In the genomic region with DNA sequence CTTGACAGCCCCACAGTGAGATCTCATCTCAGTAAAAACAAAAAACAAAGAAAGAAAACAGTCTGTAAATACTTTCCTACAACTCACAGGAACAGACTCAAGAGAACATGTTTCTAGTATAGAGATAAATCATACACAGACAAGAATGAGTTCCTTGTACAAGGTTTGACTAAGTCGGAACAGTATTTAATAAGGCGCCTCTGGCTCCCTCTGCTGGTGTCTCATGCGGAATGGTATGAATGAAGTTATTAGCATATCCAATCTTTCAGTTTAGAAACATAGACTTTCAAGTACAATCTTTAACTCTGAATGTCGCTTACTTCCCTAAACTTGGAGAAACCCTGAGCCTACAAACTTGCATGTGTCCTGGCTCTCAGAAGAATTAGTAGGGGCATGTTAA, we compare ENCODE assay signal across 8 mouse cellular contexts. TPM values are rescaled to one million over a fixed set of nuclear protein-coding genes. Genes with fewer than 3 reads are reported as not detected.
DNase-seq lines count a peak whose midpoint lies in the region; ATAC-seq and TF ChIP-seq lines count a peak whose summit lies in the region.

No protein-coding gene starts in this region.

- no peaks in the 10 kb centered on the region for H3K4me1 ChIP-seq in intestine, embryonic 14.5 days (replicated peaks; ENCODE audit: control insufficient read depth, insufficient read depth, low read length)
- H3K4me1 ChIP-seq in intestine, embryonic 16.5 days (ENCODE audit: control insufficient read depth, insufficient read depth, low read length) = no peaks in the 10 kb centered on the region
- H3K4me1 ChIP-seq in ES-E14 (ENCODE audit: control insufficient read depth in 2 of 2, insufficient read depth in 2 of 2, low read length in 2 of 2, poor library complexity in 1 of 2) = no peaks in the 10 kb centered on the region
- no peaks in the 10 kb centered on the region for H3K4me1 ChIP-seq in midbrain, postnatal 0 days (ENCODE audit: insufficient read depth, low read length)

- ATAC-seq in intestine, embryonic 14.5 days (replicated peaks; ENCODE audit: low FRiP score, low TSS enrichment, low read depth) = no peak
- ATAC-seq in intestine, embryonic 16.5 days = no peak
- no peak for ATAC-seq in midbrain, postnatal 0 days (ENCODE audit: low FRiP score)
- no peak for ATAC-seq in inflammation-experienced regulatory T-cells, adult 6 months

- H3K4me2 ChIP-seq in intestine, embryonic 14.5 days (ENCODE audit: low read length) = no peak overlapping the region
- H3K4me2 ChIP-seq in intestine, embryonic 16.5 days (ENCODE audit: low read depth, low read length) = no peak overlapping the region
- H3K4me2 ChIP-seq in midbrain, postnatal 0 days (ENCODE audit: low read depth, low read length, poor library complexity, severe bottlenecking) = no peak overlapping the region

- peak; percentile 88 for DNase-seq in intestine, embryonic 14.5 days (ENCODE audit: low spot score)
- peak; percentile 43 for DNase-seq in ES-E14 (ENCODE audit: low read depth, low spot score)
- peak; percentile 86 for DNase-seq in brain, adult 2 months (ENCODE audit: low read depth, low spot score)
- peak; percentile 41 to 70 for DNase-seq in frontal cortex, postnatal 36 days (ENCODE audit: low spot score in 2 of 2)
- peak; percentile 45 for DNase-seq in layer of hippocampus, adult 9-11 months
- DNase-seq in midbrain, postnatal 0 days (ENCODE audit: low spot score) = peak; percentile 91

- H3K9ac ChIP-seq in intestine, embryonic 14.5 days (ENCODE audit: low read length) = no peak overlapping the region
- H3K9ac ChIP-seq in intestine, embryonic 16.5 days (ENCODE audit: low read depth, low read length) = no peak overlapping the region
- no peak overlapping the region for H3K9ac ChIP-seq in ES-E14 (ENCODE audit: insufficient read depth, low read depth, low read length, poor library complexity, severe bottlenecking)
- H3K9ac ChIP-seq in midbrain, postnatal 0 days (replicated peaks; ENCODE audit: low read length, poor library complexity, severe bottlenecking) = no peak overlapping the region

- peak; percentile 88 for TF ChIP-seq CTCF in midbrain, postnatal 0 days (IDR thresholded peaks at IDR 0.05)

- 31% methylated on average over 4 of the region's 4 CpGs for WGBS in intestine, embryonic 14.5 days
- 25% methylated on average over 4 of the region's 4 CpGs for WGBS in intestine, embryonic 16.5 days
- 32% methylated on average over 4 of the region's 4 CpGs for WGBS in midbrain, postnatal 0 days

- in situ Hi-C loops in ES-E14 (cut with MboI; ENCODE audit: low sequenced_read_pairs in 2 of 2, unreplicated experiment in 2 of 2) = no loop called here

- H3K9me3 ChIP-seq in intestine, embryonic 14.5 days (ENCODE audit: control insufficient read depth, low read length) = no peaks in the 10 kb centered on the region
- H3K9me3 ChIP-seq in intestine, embryonic 16.5 days (ENCODE audit: control insufficient read depth, low read length) = no peaks in the 10 kb centered on the region
- no peaks in the 10 kb centered on the region for H3K9me3 ChIP-seq in ES-E14 (ENCODE audit: control insufficient read depth, insufficient read depth, low read depth, low read length)
- no peaks in the 10 kb centered on the region for H3K9me3 ChIP-seq in midbrain, postnatal 0 days (ENCODE audit: low read length)

- H3K36me3 ChIP-seq in intestine, embryonic 14.5 days (ENCODE audit: control insufficient read depth, insufficient read depth, low read length) = peaks cover 95% of the 10 kb centered on the region
- peaks cover 9% of the 10 kb centered on the region for H3K36me3 ChIP-seq in intestine, embryonic 16.5 days (ENCODE audit: control insufficient read depth, insufficient read depth, low read length)
- peaks cover 66% of the 10 kb centered on the region for H3K36me3 ChIP-seq in ES-E14 (ENCODE audit: control insufficient read depth, insufficient read depth, low read length, poor library complexity, severe bottlenecking)
- peaks cover 52% of the 10 kb centered on the region for H3K36me3 ChIP-seq in midbrain, postnatal 0 days (ENCODE audit: insufficient read depth, low read length)

- no peak overlapping the region for H3K27ac ChIP-seq in intestine, embryonic 14.5 days (ENCODE audit: low read depth)
- H3K27ac ChIP-seq in intestine, embryonic 16.5 days (ENCODE audit: low read length) = no peak overlapping the region
- H3K27ac ChIP-seq in ES-E14 (ENCODE audit: insufficient read depth, low read depth, low read length, poor library complexity, severe bottlenecking) = no peak overlapping the region
- H3K27ac ChIP-seq in midbrain, postnatal 0 days (ENCODE audit: low read depth, low read length) = no peak overlapping the region

- no peak overlapping the region for H3K4me3 ChIP-seq in intestine, embryonic 14.5 days (ENCODE audit: low read depth, low read length)
- H3K4me3 ChIP-seq in intestine, embryonic 16.5 days (ENCODE audit: low read length) = no peak overlapping the region
- no peak overlapping the region for H3K4me3 ChIP-seq in ES-E14 (ENCODE audit: insufficient read depth in 1 of 2, low read depth in 1 of 2, low read length in 2 of 2, poor library complexity in 1 of 2, severe bottlenecking in 1 of 2)
- no peak overlapping the region for H3K4me3 ChIP-seq in midbrain, postnatal 0 days (ENCODE audit: low read depth, low read length)

- no peaks in the 10 kb centered on the region for H3K27me3 ChIP-seq in intestine, embryonic 14.5 days (replicated peaks; ENCODE audit: control insufficient read depth, insufficient read depth, low read length)
- no peaks in the 10 kb centered on the region for H3K27me3 ChIP-seq in intestine, embryonic 16.5 days (replicated peaks; ENCODE audit: control insufficient read depth, insufficient read depth, low read length)
- H3K27me3 ChIP-seq in midbrain, postnatal 0 days (ENCODE audit: insufficient read depth, low read length) = no peaks in the 10 kb centered on the region

TF ChIP-seq in ES-E14, 5 proteins besides CTCF, POLR2A, EP300 and RAD21:
- TF ChIP-seq CHD2 (IDR thresholded peaks at IDR 0.05; ENCODE audit: low read depth, low read length) (no peak), ZNF384 (IDR thresholded peaks at IDR 0.05; ENCODE audit: low read depth, low read length) (no peak), ZC3H11A (IDR thresholded peaks at IDR 0.05; ENCODE audit: borderline replicate concordance, low read depth, low read length) (no peak), HCFC1 (IDR thresholded peaks at IDR 0.05; ENCODE audit: borderline replicate concordance, insufficient read depth, low read length) (no peak), MAFK (IDR thresholded peaks at IDR 0.05; ENCODE audit: insufficient read depth, low read depth, low read length) (no peak)

RNA-seq across cellular contexts. Expression of a gene that starts 16.5 kb away (rescaled TPM):
- polyA plus RNA-seq in intestine, embryonic 14.5 days (2014; fragmentation: Nextera tagmentation; extraction: Ambion mirVana) = 180 and 184 TPM in 2 replicates
- 123 and 140 TPM in 2 replicates for polyA plus RNA-seq in intestine, embryonic 16.5 days (2015; fragmentation: Nextera tagmentation; extraction: Ambion mirVana)
- total RNA-seq in ES-E14 (2012; rRNA removed) = 161 and 198 TPM in 2 replicates
- total RNA-seq in midbrain, postnatal 0 days (2014; rRNA removed) = 63.0 and 69.8 TPM in 2 replicates
- polyA plus RNA-seq in midbrain, postnatal 0 days (2015; fragmentation: Nextera tagmentation; extraction: Ambion mirVana) = 104 and 105 TPM in 2 replicates
- polyA plus RNA-seq in inflammation-experienced regulatory T-cells, adult 6 months (2017; shearing (Covaris generic)) = 100 to 1,000 TPM; 111 to 148 (median 126) TPM

RNA-seq across cellular contexts. Expression of a gene that starts 16.7 kb away (rescaled TPM):
- 0.81 and 1.2 TPM in 2 replicates for polyA plus RNA-seq in intestine, embryonic 14.5 days (2014; fragmentation: Nextera tagmentation; extraction: Ambion mirVana)
- polyA plus RNA-seq in intestine, embryonic 16.5 days (2015; fragmentation: Nextera tagmentation; extraction: Ambion mirVana) = 0.26 and 0.91 TPM in 2 replicates
- total RNA-seq in ES-E14 (2012; rRNA removed) = 0.48 and 1.1 TPM in 2 replicates
- 0.33 and 1.6 TPM in 2 replicates for total RNA-seq in midbrain, postnatal 0 days (2014; rRNA removed)
- polyA plus RNA-seq in midbrain, postnatal 0 days (2015; fragmentation: Nextera tagmentation; extraction: Ambion mirVana) = 1.7 and 1.8 TPM in 2 replicates
- not detected for polyA plus RNA-seq in inflammation-experienced regulatory T-cells, adult 6 months (2017; shearing (Covaris generic))

RNA-seq across cellular contexts. Expression of a gene that starts 20.7 kb away (rescaled TPM):
- not detected in 2 replicates for polyA plus RNA-seq in intestine, embryonic 14.5 days (2014; fragmentation: Nextera tagmentation; extraction: Ambion mirVana)
- polyA plus RNA-seq in intestine, embryonic 16.5 days (2015; fragmentation: Nextera tagmentation; extraction: Ambion mirVana) = not detected in 2 replicates
- total RNA-seq in ES-E14 (2012; rRNA removed) = not detected in 2 replicates
- not detected in 2 replicates for total RNA-seq in midbrain, postnatal 0 days (2014; rRNA removed)
- 0.12 TPM in 1 of 2 replicates, not detected in the other for polyA plus RNA-seq in midbrain, postnatal 0 days (2015; fragmentation: Nextera tagmentation; extraction: Ambion mirVana)
- polyA plus RNA-seq in inflammation-experienced regulatory T-cells, adult 6 months (2017; shearing (Covaris generic)) = not detected

RNA-seq across cellular contexts. Expression of a gene that starts 28.6 kb away (rescaled TPM):
- not detected in 2 replicates for polyA plus RNA-seq in intestine, embryonic 14.5 days (2014; fragmentation: Nextera tagmentation; extraction: Ambion mirVana)
- 0.55 and 0.62 TPM in 2 replicates for polyA plus RNA-seq in intestine, embryonic 16.5 days (2015; fragmentation: Nextera tagmentation; extraction: Ambion mirVana)
- total RNA-seq in ES-E14 (2012; rRNA removed) = 1.0 TPM in 1 of 2 replicates, not detected in the other
- total RNA-seq in midbrain, postnatal 0 days (2014; rRNA removed) = 12.3 and 12.8 TPM in 2 replicates
- 13.1 and 15.3 TPM in 2 replicates for polyA plus RNA-seq in midbrain, postnatal 0 days (2015; fragmentation: Nextera tagmentation; extraction: Ambion mirVana)
- polyA plus RNA-seq in inflammation-experienced regulatory T-cells, adult 6 months (2017; shearing (Covaris generic)) = not detected

RNA-seq across cellular contexts. Expression of a gene that starts 36.4 kb away (rescaled TPM):
- polyA plus RNA-seq in intestine, embryonic 14.5 days (2014; fragmentation: Nextera tagmentation; extraction: Ambion mirVana) = 0.28 and 0.58 TPM in 2 replicates
- 0.09 and 0.38 TPM in 2 replicates for polyA plus RNA-seq in intestine, embryonic 16.5 days (2015; fragmentation: Nextera tagmentation; extraction: Ambion mirVana)
- total RNA-seq in ES-E14 (2012; rRNA removed) = 0.36 and 0.42 TPM in 2 replicates
- 19.5 and 36.4 TPM in 2 replicates for total RNA-seq in midbrain, postnatal 0 days (2014; rRNA removed)
- 20.6 and 24.3 TPM in 2 replicates for polyA plus RNA-seq in midbrain, postnatal 0 days (2015; fragmentation: Nextera tagmentation; extraction: Ambion mirVana)
- not detected for polyA plus RNA-seq in inflammation-experienced regulatory T-cells, adult 6 months (2017; shearing (Covaris generic))
